Mouse (Mus musculus) olfactory bulb, adult 2 months (tissue): ENCODE data around the gene Irgm1. TPM values are rescaled to one million over a fixed set of nuclear protein-coding genes. Genes with fewer than 3 reads are reported as not detected.

Experiments used
- H3K27ac ChIP-seq: fragments of 200-500 bp; 2 replicates; pipeline ENCODE4 v1.5.1; 2012; ENCODE audit warnings: low read depth, low read length; ENCODE audit not compliant: insufficient read depth
- H3K4me1 ChIP-seq: fragments of 200-500 bp; 2 replicates; pipeline ENCODE4 v1.6.1; 2012; ENCODE audit warnings: low read length; ENCODE audit not compliant: control insufficient read depth, insufficient read depth
- H3K4me3 ChIP-seq: fragments of 200-500 bp; 2 replicates; pipeline ENCODE4 v1.5.1; 2012; ENCODE audit warnings: mild to moderate bottlenecking, low read depth, low read length, moderate library complexity; ENCODE audit not compliant: insufficient read depth
- CTCF ChIP-seq: fragments of 200-500 bp; IDR thresholded peaks from 2 replicates; pipeline ENCODE4 v1.5.1; 2012; ENCODE audit warnings: low read depth, mild to moderate bottlenecking, low read length, moderate library complexity; ENCODE audit not compliant: insufficient read depth
- POLR2A ChIP-seq: fragments of 200-500 bp; IDR thresholded peaks from 2 replicates; pipeline ENCODE4 v1.6.1; 2012; ENCODE audit warnings: mild to moderate bottlenecking, low read depth, low read length, moderate library complexity; ENCODE audit not compliant: insufficient read depth
- WGBS: fragments of 180-500 bp; shearing (Covaris S2); methylation state at CpG from one replicate; pipeline ENCODE4 v1.1.7; 2018; 5-methylcytosine and 5-hydroxymethylcytosine counted together
- polyA plus RNA-seq: library from polyadenylated mRNA; stranded (reverse); fragments of >200 nt; gene quantifications from 2 replicates; pipeline ENCODE4 v1.2.4, GENCODE M21; 2012; ENCODE audit warnings: low replicate concordance; ENCODE audit not compliant: missing spikeins, insufficient read depth, insufficient read length

Irgm1 gene
- polyA plus RNA-seq, 1 experiment = not detected

DNA sequence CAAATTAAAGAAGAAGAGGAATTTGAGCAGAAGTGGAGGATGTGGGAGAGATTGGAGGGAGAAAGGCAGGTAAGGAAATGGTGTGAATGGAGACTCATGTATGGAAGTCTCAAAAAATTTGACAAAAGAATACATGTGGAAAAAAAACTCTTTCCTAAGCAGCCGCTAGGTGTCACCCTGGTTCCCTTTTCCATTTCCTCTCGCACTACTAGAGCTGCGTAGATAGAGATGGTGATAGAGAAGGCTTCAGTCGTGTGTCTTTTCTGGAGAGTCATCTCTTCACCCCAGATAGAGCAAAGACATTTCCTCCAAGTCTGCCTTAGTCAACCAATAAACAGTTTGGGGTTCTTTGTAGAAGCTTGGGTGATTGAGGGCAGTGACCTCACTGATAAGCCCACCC, 3.0 kb upstream of the Irgm1 start:
- TF ChIP-seq CTCF (no peak), POLR2A (no peak)
- Histone ChIP-seq H3K4me3 (no peak overlapping the region), H3K27ac (no peak overlapping the region), H3K4me1 (peaks cover 11% of the 10 kb centered on the region)
- 1% methylated on average over 4 of the region's 4 CpGs for WGBS

DNA sequence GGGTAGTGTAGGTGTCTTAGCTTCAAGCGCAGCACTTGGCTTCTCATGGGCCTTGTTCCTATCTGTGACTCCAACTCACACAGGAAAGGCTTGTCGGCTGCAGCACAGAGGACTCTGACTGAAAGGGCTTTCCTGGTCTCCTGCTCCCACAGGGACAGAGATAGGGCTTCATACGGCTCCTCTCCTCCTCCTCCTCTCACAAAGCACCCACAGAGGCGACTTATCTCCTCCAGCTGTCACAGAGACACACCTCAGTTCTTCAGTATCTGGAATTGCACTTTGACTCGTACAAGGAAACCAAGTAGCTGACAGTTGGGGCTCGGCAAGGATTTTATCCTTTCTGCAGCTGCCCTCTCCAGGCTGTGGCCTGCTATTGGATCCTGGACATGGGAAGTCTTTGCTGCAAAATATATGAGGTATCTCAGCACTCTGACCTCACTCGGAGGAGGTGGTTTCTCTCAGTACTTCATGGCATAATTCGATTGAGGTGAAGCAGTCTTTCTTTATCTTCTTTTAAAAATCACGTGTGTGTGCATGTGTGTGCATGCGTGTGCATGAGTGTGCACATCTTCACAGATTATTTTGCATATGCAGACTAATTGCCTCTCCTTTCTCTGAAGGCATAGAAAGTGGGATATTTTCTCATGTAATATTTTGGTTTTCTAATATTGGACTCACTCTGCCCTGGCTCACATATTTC, 2.3 kb upstream of the Irgm1 start:
- TF ChIP-seq CTCF (no peak), POLR2A (no peak)
- H3K4me3 ChIP-seq = no peak overlapping the region
- H3K4me1 ChIP-seq = peaks cover 11% of the 10 kb centered on the region
- 86% methylated on average over 10 of the region's 10 CpGs for WGBS
- H3K27ac ChIP-seq = no peak overlapping the region

- H3K4me3 ChIP-seq = no peak overlapping the region
- H3K4me1 ChIP-seq = peaks cover 11% of the 10 kb centered on the region
- no peak overlapping the region for H3K27ac ChIP-seq
- 87% methylated on average over 7 of the region's 7 CpGs for WGBS
- TF ChIP-seq POLR2A (no peak), CTCF (no peak)
These were observed 1.3 kb upstream of the Irgm1 start for GRCm38 (mm10) chr11:48872695-48873300.

DNA sequence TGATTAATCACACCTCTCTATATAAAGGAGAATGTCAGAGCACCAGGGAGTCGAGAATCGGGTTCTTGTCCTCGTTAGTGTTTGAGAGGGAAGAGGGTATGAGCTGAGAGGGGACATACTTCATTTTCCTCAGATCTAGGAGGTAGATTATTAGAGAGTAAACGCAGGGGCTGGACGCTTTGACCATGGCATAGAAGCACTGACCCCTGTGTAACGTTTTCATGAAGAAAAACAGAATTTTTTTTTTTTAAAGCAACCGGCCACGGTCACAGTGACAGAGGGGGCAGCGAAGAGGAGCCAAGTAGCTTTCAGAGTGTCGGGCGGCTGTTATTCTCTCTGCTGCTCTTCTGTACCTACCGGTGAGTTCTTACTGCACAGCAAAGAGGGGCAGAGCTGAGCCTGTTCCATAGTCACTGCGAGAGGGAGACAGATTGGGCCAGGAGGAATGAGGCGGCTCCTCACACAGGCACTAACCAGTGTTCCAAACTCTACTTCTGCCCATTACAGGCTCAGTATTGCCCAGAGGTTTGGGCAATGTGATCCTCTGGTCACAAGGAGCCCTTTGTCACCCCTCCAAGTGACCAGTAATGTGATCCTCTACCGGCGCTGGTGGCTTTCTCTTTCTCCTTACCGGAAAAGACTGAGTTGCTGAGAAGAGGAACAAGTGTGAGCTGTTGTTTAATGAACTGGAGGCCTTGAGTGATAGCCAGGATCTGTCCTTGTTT, 496 bp upstream of the Irgm1 start:
- WGBS = 16% methylated on average over 17 of the region's 17 CpGs
- H3K27ac ChIP-seq = peak overlapping the region; percentile 71
- H3K4me3 ChIP-seq = peak overlapping the region; percentile 56
- TF ChIP-seq CTCF (no peak), POLR2A (no peak)
- H3K4me1 ChIP-seq = peaks cover 11% of the 10 kb centered on the region

- Histone ChIP-seq H3K27ac (peak overlapping the region; percentile 34), H3K4me3 (peak overlapping the region; percentile 56), H3K4me1 (peaks cover 11% of the 10 kb centered on the region)
- TF ChIP-seq POLR2A (no peak), CTCF (no peak)
- WGBS = 26% methylated on average over 7 of the region's 7 CpGs
These were observed 702 bp downstream of the Irgm1 start for GRCm38 (mm10) chr11:48870781-48871180.

GRCm38 (mm10) chr11:48869380-48870110, 1.9 kb downstream of the Irgm1 start:
- 81% methylated on average over 7 of the region's 7 CpGs for WGBS
- TF ChIP-seq POLR2A (no peak), CTCF (no peak)
- H3K4me1 ChIP-seq = peaks cover 11% of the 10 kb centered on the region
- H3K4me3 ChIP-seq = peak overlapping the region; percentile 24
- no peak overlapping the region for H3K27ac ChIP-seq

GRCm38 (mm10) chr11:48866481-48866880, 5.0 kb downstream of the Irgm1 start:
- H3K4me3 ChIP-seq = no peak overlapping the region
- peaks cover 5% of the 10 kb centered on the region; the same call in 1 of the 2 replicates for H3K4me1 ChIP-seq
- 97% methylated on average over 9 of the region's 9 CpGs for WGBS
- H3K27ac ChIP-seq = no peak overlapping the region
- no peak for TF ChIP-seq POLR2A
- TF ChIP-seq CTCF = no peak

- Histone ChIP-seq H3K4me1 (no peaks in the 10 kb centered on the region), H3K27ac (no peak overlapping the region), H3K4me3 (no peak overlapping the region)
- 88% methylated on average over 3 of the region's 3 CpGs for WGBS
- TF ChIP-seq POLR2A = no peak
- TF ChIP-seq CTCF = no peak
These were observed 7.7 kb downstream of the Irgm1 start for GRCm38 (mm10) chr11:48863808-48864207.

- H3K4me3 ChIP-seq = no peak overlapping the region
- WGBS = 90% methylated on average over 1 of the region's 1 CpGs
These were observed 8.6 kb downstream of the Irgm1 start for GRCm38 (mm10) chr11:48862784-48863319.

More at GRCm38 (mm10) chr11:48862784-48863319, 8.6 kb downstream of the Irgm1 start:
- Histone ChIP-seq H3K4me1 (peaks cover 5% of the 10 kb centered on the region; the same call in 1 of the 2 replicates), H3K27ac (no peak overlapping the region)
- TF ChIP-seq POLR2A (no peak), CTCF (no peak)
